Mouse (Mus musculus): Measurements from ENCODE around the gene Arhgef18.
A peak's percentile ranks its signal among the peaks of the same experiment; 100 is the strongest.

Arhgef18 gene

DNA sequence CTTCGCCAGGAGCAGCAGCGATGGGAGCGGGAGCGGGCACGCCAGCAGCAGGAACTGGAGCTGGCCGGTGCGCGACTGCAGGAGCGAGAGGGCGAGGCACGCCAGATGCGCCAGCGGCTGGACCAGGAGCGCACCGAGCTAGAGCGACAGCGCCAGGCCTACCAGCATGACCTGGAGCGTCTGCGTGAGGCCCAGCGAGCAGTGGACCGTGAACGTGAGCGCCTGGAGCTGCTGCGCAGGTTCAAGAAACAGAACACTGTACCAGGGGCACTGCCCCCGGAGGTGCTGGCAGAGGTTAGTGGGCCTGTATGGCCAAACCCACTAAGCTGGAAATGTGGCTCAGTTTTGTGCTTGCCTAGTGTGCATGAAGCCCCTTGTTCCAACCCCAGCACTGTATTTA is 59.2 kb downstream of the Arhgef18 start:
- no peak for DNase-seq (ENCODE audit: low spot score in 2 of 2)

DNA sequence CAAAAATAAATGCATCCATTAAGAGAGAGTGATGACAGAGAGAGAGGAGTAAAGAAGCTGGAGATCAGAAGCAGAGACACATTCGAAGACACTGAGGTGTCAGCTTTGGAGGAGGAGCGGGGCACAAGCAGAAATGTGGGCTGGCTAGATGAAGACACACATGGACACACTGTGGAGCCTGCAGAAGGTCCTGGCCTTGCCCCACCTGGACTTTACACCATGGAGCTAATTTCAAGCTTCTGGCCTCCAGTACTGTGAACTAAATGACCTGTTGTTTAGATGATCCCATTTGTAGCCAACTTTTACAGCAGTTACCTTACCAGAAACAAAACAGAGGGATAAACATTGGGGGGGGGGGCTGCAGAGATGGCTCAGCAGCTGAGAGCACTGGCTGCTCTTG is 70.4 kb downstream of the Arhgef18 start:
- DNase-seq (ENCODE audit: low spot score in 2 of 2): no peak

DNA sequence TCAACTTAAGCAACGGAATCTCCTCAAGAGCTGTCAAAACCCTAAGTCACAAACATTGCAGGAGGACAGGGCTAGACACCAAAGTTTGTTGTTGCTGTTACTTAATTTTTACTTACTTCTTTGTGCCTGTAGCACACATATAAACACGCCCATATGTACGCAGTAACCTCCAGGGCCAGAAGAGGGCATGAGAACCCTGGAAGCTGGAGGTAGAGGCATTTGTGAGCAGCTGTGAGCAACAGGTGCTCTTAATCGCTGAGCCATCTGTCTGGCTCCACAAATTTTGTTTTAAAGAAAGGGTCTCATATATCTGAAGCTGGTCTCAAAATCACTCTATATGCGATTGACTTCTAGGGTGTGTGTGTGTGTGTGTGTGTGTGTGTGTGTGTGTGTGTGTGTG is 71.5 kb downstream of the Arhgef18 start:
- peak in 1 of 2 experiments; percentile 39 for DNase-seq (ENCODE audit: low spot score in 2 of 2)

DNA sequence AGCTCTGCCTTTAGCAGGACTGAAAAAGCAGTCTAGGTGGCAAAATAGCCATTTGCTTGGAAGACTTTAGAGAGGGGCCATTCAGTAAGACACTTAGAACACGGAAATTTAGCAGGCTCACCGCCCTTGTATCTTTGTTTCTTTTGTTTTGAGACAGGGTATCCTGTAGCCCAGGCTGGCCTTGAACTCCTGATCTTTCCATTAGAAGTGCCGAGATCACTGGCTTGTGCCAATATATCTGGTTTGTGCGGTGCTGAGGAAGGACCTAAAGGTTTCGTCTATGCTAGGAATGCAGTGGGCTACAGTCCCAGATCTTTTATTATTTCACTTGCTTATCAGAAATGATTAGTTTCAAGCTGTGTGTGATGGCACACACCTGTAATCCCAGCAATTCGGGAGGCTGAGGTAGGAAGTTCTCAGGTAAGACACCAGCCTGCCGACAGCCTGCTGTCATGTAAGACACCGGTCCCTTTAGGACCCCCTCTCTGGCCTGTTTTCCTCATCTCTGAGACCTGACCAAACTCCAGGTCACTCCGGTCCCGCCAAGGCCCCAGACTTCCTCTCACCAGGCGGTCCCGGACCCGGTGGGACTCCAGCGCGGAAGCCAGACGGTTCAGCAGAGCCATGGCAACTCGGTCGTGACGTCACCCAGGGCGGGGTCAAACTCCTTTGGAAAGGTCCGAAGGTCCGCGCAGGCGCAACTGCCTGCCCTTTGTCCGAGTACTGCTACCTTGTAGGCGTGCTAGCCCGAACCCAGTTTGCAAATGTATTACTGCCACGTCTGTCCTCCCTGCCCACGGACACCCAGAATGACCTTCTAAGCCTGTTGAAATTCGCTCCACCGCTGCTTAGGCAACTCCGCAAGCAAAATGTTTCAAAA is 74.4 kb downstream of the Arhgef18 start, which contains the start of gene Pex11g:
Gene Pex11g (minus strand): TSS at position 675 of the 880 bp plus-strand sequence.
- DNase-seq (ENCODE audit: low spot score in 2 of 2): peak; percentile 85 to 90

DNA sequence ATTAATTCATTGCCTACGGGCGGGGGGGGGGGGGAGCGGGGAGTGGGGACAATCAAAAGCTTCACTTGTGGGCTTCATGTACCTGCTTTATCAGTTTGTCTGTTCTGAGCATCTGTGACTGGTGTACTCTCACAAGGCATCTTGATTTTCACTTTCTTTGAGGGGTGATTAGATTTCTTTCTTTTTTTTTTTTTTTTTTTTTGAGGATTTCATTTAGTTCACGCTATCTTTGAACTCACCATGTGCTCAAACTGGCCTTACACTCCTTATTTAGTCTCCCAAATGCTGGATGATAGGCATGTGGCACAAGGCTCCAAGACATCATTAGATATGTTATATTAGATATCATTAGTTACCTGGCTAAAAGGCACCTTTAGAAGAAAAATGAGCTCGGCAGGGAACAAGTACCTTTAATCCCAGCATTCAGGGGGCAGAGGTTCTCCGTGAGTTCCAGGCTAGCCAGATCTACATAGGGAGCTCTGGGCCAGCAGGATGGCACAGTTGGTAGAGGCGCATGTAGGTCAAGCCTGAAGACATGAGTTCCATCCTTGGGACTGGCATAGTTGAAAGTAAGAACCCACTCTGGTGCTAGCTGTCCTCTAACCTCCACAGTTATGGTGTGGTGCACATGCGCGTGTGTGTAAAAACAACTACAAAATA is 75.2 kb downstream of the Arhgef18 start:
- DNase-seq (ENCODE audit: low spot score in 2 of 2): no peak

DNA sequence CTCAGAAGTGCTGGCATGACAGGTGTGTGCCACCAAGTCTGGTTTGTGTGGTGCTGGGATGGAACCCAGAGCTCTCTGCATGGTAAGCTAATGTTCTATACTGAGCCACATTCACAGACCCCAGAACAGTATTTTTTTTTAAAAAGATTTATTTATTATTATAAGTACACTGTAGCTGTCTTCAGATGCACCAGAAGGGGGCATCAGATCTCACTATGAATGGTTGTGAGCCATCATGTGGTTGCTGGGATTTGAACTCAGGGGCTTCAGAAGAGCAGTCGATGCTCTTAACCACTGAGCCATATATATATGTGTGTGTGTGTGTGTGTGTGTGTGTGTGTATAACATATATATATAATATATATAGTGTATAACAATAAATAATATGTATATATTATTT is 76.0 kb downstream of the Arhgef18 start:
- DNase-seq (ENCODE audit: low spot score in 2 of 2): no peak

DNA sequence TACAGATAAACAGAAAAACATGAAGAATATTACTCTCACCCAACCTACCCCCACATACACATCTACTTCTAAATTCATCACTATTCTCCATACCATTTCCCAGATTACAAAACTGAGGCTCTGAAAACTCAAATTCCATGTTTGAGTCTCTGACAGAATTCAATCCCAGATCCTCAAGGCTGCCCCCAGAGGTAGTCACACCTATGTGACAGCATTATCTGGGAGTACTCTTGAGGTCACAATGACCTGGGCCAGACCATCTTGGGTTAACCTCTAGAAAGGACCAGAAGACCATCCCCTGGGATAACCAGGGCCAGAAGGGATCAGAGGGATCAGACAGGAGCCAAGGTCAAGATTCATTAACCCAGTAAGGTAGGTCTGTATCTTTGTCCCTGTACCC is 77.8 kb downstream of the Arhgef18 start, which contains the start of gene Tex45:
Gene Tex45 (plus strand): TSS at position 301 of the 400 bp plus-strand sequence.
- no peak for DNase-seq (ENCODE audit: low spot score in 2 of 2)

DNA sequence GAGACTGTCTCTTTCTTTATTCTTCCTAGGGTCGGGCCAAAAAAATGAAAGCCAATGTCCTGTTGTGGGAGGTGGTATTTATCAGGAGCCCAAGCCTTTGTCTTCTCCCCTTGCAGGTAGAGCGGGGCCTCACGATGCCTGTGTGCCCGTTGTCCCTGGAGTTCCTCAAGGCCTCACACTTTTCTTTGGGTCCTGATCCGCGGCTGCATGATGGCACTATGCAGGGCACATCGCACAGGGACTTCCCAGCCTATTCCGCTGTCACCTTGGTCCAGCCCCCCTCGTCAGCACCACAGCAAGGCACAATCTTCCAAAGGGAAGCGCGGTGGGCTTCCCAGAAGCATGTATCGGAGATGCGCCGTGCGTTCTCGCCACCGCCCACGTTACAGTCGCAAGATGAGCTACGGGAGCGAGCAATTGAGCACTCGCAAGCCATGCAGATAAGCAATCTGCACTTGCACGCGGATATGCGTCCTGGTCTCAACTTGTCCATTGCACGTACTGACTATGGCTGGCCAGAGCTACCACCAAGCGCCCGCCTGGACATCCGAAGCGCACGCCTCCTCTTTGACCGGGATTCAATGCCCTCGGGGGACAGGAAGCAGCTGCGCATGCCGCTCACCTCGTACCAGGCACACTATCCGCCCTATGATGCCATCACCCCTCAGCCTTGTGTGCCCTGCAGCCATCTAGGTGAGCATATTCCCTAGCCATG is 83.1 kb downstream of the Arhgef18 start:
- no peak for DNase-seq (ENCODE audit: low spot score in 2 of 2)

DNA sequence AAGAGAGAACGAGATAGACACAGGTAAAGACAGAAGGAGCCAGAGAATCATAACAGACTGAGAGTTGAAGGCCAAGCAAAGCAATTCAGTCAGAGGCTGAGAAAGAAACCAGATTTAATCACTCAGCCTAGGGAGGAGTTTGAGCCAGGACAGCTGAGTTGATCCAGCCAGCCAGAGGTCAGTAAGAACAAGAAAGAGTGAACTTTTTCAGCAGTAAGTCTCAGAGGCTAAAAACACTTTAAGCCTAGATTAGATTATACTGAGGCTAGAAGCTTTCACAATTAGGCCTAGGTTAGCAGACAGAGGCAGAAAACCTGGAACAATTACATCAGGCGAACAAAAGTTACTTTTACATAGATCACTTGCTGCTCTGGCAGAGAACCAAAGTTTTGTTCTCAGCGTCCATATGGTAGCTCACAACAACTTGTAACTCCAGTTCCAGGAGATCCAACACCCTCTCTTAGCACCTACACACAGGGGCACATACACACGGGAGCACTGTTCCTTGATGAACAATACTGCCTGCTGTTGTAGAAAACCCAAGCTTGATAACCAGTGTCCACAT is 87.5 kb downstream of the Arhgef18 start:
- DNase-seq (ENCODE audit: low spot score in 2 of 2): no peak

DNA sequence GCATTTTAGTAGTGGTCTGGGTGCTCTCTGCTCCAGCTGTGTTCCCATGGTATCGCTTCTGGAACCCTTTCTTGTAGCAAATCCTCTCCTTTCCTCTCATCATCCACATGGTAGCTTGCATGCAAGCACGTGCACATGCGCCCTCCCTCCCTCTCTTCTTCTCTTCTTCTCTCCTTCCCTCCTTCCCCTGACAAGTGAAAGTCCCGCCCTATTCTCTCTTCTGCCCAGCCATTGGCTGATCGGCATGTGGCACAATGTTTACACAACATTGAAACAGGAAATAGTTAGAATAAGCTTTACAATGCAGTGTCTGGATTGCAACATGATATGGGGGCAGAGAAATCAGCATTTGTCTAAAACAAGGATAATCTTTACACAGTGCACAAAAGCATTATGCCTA is 88.8 kb downstream of the Arhgef18 start:
- DNase-seq (ENCODE audit: low spot score in 2 of 2): no peak

DNA sequence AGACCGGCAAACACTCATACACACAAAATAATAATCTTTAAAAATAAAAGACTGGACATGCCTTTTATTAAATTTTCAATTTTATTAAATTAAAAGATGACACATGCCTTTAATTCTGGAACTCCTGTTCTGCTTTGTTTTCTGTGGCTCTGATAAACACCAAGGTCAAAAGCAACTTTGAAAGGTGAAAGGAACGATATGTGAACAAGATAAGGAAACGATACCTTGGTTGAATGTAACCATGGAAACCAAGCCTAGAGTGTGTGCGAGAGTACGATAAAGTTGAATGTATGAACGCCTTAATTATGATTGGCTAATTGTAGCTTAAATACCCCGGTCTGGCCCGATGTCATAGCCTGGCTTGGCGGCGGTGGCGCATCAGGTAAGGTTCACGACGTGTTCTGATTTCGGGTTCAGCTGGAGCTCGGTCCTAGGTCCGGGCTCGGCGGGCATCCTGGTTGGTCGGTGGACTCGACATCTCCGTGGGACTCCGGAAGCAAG is 89.5 kb downstream of the Arhgef18 start:
- no peak for DNase-seq (ENCODE audit: low spot score in 2 of 2)

DNA sequence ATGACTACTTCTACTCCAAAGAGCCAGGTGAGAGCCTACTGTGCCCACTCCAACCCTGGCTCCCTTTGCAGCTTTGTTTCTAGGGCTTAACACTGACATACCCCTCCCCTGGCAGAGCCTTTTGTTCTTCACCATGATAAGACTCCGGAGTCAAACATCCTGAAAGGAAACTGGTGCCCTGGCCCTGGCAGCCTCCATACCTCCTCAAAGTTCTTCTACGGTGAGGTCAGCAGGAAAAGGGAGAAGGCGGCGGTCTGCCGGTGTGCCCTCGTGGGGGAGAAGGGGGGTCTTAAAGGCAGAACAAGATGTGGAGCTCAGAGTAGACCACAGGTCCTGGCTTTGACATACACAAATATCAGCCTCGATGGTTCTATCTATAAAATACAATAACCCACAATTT is 90.7 kb downstream of the Arhgef18 start:
- DNase-seq (ENCODE audit: low spot score in 2 of 2): no peak

DNA sequence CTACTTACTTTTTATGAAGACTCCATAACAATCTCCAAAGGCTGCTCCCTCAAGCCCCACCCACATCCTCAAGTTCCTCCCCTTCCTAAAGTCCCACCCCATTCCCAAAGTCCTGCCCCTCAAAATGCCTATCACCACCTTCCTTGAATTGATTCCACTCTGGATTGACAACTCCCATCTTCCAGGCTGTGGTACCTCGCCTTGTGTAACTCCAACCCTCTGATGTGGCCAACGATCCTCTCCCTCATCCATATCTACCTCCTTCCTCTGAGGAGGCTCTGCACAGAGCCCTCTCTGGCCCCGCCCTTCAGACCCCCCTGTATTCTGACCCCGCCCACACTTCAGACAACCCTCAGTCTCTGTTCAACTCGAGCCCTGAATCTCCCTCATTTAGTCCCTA is 92.4 kb downstream of the Arhgef18 start:
- no peak for DNase-seq (ENCODE audit: low spot score in 2 of 2)

DNA sequence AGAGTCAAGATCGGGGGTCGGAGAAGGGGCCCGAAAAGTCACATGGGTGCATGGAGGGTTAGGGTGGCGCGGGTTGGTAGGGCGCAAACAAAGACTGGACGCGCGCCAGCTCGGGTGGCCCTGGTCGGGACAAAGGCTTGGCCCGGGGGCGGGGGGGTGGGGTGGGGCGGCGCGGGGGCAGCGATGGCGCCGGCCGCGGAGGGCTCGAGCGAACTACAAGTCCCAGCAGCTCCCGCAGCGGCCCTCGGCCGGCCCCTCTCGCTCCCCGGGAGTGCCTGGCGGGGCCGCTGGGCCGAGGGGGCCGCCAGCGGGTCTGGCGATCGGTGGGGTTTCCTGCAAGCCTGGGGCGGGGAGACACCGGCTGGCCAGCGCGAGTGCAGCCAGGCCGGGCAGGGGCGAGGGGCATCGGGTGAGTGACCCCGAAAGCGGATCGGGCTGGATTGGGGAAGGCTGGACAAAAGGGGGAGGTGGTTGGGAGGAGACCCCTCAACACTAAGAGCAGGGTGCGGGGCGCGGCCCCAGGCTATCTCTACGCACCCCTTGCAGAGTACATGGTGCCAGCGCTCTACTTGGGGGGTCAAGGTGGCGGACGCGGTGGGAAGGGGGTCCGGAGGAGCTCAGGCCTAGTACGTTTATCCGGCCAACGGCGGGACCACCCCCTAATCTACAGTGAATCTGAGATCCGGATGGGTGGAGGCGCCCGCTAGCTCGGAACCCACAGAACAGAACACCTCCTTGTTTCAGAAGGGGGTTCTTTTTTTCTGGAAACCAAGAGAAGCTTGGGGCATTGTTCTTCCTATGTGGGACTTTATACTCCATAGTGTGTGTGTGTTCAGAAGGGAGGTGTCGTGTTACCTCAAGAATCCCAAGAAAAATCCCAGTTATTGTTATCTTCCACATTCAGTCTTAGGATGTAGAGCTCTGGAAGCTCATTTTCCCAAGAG is 100.4 kb downstream of the Arhgef18 start, which contains the start of gene Zfp358:
Gene Zfp358 (plus strand): TSS at position 238 of the 944 bp plus-strand sequence.
- DNase-seq (ENCODE audit: low spot score in 2 of 2): peak; percentile 35 to 56

DNA sequence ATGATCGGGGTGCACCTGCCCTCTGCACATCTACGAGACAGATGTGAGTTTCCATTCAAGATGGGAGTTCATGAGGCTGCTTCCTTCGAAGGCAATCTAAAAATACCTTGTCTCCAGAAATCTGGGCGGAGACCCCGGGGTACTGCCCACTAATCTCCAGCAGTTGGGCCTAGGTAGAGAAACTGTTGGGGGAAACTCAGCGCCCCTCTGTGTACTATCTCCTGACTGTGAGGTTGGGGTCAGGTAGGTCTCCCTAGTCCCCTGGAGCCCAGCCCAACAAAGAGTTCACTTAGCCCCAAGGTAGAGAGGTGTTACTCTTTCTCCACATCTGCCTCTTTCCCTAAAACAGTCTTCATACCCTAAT is 101.0 kb downstream of the Arhgef18 start:
- DNase-seq (ENCODE audit: low spot score in 2 of 2): no peak

DNA sequence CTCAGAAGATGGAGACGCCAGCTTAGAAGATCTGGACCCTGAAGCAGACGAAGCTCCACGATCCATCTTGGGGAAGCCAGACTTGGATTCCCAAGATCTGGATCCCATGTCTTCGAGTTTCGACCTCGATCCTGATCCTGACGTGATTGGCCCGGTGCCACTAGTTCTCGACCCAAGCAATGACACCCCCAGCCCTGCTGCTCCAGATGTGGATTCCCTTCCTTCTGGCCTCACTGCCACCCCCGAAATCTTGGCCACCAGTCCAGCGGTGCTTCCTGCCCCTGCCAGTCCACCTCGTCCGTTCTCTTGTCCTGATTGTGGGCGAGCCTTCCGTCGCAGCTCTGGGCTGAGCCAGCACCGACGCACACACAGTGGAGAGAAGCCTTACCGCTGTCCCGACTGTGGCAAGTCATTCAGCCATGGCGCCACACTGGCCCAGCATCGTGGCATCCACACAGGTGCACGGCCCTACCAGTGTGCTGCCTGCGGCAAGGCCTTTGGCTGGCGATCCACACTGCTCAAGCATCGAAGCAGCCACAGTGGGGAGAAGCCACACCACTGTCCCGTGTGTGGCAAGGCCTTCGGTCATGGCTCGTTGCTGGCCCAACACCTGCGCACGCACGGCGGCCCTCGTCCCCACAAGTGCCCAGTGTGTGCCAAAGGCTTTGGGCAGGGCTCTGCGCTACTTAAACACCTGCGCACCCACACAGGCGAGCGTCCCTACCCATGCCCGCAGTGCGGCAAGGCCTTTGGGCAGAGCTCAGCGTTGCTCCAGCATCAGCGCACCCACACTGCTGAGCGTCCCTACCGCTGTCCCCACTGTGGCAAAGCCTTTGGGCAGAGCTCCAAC is 103.0 kb downstream of the Arhgef18 start:
- no peak for DNase-seq (ENCODE audit: low spot score in 2 of 2)

DNA sequence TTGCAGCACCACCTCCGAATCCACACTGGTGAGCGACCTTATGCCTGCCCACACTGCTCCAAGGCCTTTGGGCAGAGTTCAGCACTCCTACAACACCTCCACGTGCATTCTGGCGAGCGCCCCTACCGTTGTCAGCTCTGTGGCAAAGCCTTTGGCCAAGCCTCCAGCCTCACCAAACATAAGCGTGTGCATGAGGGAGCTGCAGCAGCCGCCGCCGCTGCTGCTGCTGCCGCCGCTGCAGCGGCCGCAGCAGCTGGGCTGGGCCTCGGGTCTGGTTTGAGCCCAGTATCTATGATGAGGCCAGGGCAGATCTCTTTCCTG is 103.6 kb downstream of the Arhgef18 start:
- no peak for DNase-seq (ENCODE audit: low spot score in 2 of 2)

DNA sequence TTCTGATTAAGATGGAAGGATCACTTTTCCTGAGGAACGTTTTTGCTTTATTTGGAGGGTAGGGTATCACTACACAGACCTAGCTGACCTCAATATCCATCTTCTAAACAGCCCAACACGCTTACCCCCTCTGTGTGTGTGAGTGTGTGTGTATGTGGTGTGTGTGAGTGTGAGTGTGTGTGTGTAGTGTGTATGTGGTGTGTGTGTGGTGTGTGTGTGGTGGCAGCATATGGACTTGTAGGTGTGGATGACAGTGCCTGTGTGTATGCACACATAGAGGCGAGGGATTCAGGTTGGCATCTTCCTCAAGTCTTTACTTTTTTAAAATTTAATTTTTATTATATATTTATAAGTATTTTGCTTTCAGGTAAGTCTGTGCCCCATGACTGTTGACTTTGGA is 105.8 kb downstream of the Arhgef18 start:
- DNase-seq (ENCODE audit: low spot score in 2 of 2): no peak

DNA sequence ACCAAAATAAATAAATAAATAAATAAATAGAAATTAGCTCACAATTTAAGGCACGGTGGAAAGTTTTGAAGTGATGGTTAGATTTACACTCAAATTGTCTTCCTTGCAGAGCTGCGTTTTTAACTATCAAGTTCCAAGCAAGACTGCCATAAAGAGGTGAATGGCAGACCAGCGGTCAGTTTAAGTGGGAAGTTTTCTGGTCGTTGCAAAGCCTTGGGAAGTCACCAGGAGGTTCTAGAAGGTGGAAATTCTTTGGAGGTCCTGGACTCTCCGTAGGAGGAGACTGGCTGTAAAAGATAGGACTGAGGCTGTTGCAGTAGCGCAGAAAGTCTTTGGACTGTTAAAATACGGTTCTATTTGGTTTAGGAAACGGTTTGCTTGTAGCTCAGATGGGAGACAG is 106.9 kb downstream of the Arhgef18 start:
- DNase-seq (ENCODE audit: low spot score in 2 of 2): no peak
